Comparison of ENCODE assay signal across 17 mouse cellular contexts in genomic region chr13:25105671-25106070, GRCm38 (mm10). TPM values are rescaled to one million over a fixed set of nuclear protein-coding genes. Genes with fewer than 3 reads are reported as not detected.
"Had no signal": no experiment of that assay in that cellular context is flagged by ENCODE, and none has a peak within 500 bp of the region (broad histone marks: within the 10 kb centered on the region; RNA-seq: fewer than 3 reads in every experiment).

No protein-coding gene starts in this region.

- H3K27ac ChIP-seq: hindbrain, postnatal 0 days; intestine, embryonic 15.5 days; layer of hippocampus, adult 2 months; limb, embryonic 13.5 days; liver, embryonic 14.5 days; midbrain, embryonic 10.5 days; neural tube, embryonic 12.5 days; stomach, postnatal 0 days had no signal

- ATAC-seq: hindbrain, postnatal 0 days; intestine, embryonic 15.5 days; lung, postnatal 0 days had no signal

- H3K4me3 ChIP-seq: intestine, embryonic 15.5 days; layer of hippocampus, adult 2 months; limb, embryonic 13.5 days; midbrain, embryonic 10.5 days; myocyte; neural tube, embryonic 12.5 days had no signal

- H3K9ac ChIP-seq: intestine, embryonic 15.5 days; limb, embryonic 13.5 days; liver, embryonic 14.5 days; neural tube, embryonic 12.5 days had no signal

- H3K27me3 ChIP-seq: intestine, embryonic 15.5 days; limb, embryonic 13.5 days; neural tube, embryonic 12.5 days had no signal

- DNase-seq: left cerebral cortex, postnatal 4 days; lung, adult 2 months; lung, postnatal 4 days; midbrain, embryonic 14.5 days; thymus, postnatal 25 days had no signal

- H3K36me3 ChIP-seq: intestine, embryonic 15.5 days; limb, embryonic 13.5 days; midbrain, embryonic 10.5 days; neural tube, embryonic 12.5 days had no signal

- H3K4me1 ChIP-seq: intestine, embryonic 15.5 days; midbrain, embryonic 10.5 days; neural tube, embryonic 12.5 days had no signal

- H3K4me2 ChIP-seq: intestine, embryonic 15.5 days; limb, embryonic 13.5 days; neural tube, embryonic 12.5 days had no signal

- H3K9me3 ChIP-seq: intestine, embryonic 15.5 days; limb, embryonic 13.5 days; midbrain, embryonic 10.5 days; neural tube, embryonic 12.5 days had no signal

RNA-seq across cellular contexts. Expression of gene Dcdc2a, which starts 49.9 kb away (rescaled TPM):
- total RNA-seq: megakaryocyte, adult 5-6 weeks; neutrophil, adult 5-6 weeks had no signal
